Mouse (Mus musculus) myocyte (in vitro differentiated cells): ENCODE data around the gene Ripk1.

Experiments
- CEBPB ChIP-seq: IDR thresholded peaks from 2 replicates; pipeline ENCODE4 v1.6.1; 2011; ENCODE audit warnings: mild to moderate bottlenecking, moderate library complexity; ENCODE audit not compliant: poor library complexity, insufficient read depth, severe bottlenecking
- MAX ChIP-seq: IDR thresholded peaks from one replicate; pipeline ENCODE4 v1.6.1; 2011; ENCODE audit warnings: low read depth, mild to moderate bottlenecking, control low read depth
- MYOG ChIP-seq, 3 experiments: IDR thresholded peaks; one replicate each; pipeline ENCODE4 v1.6.1; 2011; ENCODE audit warnings: control low read depth in 2 of 3, low read depth in 2 of 3, mild to moderate bottlenecking in 2 of 3; ENCODE audit not compliant: insufficient read length in 2 of 3, control insufficient read depth in 1 of 3, insufficient read depth in 1 of 3
- POLR2A ChIP-seq: IDR thresholded peaks from one replicate; pipeline ENCODE4 v1.6.1; 2011; ENCODE audit warnings: low read depth, mild to moderate bottlenecking, control low read depth, moderate library complexity; ENCODE audit not compliant: insufficient read length
- POLR2AphosphoS2 ChIP-seq: IDR thresholded peaks from one replicate; pipeline ENCODE4 v1.6.1; 2011; ENCODE audit warnings: low read depth, control low read depth; ENCODE audit not compliant: insufficient read length
- REST ChIP-seq: IDR thresholded peaks from one replicate; pipeline ENCODE4 v1.6.1; 2011; ENCODE audit warnings: mild to moderate bottlenecking, control low read depth, moderate library complexity; ENCODE audit not compliant: insufficient read depth, insufficient read length
- SRF ChIP-seq: IDR thresholded peaks from one replicate; pipeline ENCODE4 v1.6.1; 2011; ENCODE audit warnings: low read depth; ENCODE audit not compliant: control insufficient read depth, insufficient read length
- TCF12 ChIP-seq: IDR thresholded peaks from one replicate; pipeline ENCODE4 v1.6.1; 2011; ENCODE audit warnings: mild to moderate bottlenecking, control low read depth; ENCODE audit not compliant: poor library complexity, insufficient read depth, severe bottlenecking
- TCF3 ChIP-seq: IDR thresholded peaks from one replicate; pipeline ENCODE4 v1.6.1; 2011; ENCODE audit warnings: low read depth, control low read depth; ENCODE audit not compliant: insufficient read length
- USF1 ChIP-seq: IDR thresholded peaks from one replicate; pipeline ENCODE4 v1.6.1; 2011; ENCODE audit warnings: low read depth, mild to moderate bottlenecking, control low read depth, moderate library complexity

DNA sequence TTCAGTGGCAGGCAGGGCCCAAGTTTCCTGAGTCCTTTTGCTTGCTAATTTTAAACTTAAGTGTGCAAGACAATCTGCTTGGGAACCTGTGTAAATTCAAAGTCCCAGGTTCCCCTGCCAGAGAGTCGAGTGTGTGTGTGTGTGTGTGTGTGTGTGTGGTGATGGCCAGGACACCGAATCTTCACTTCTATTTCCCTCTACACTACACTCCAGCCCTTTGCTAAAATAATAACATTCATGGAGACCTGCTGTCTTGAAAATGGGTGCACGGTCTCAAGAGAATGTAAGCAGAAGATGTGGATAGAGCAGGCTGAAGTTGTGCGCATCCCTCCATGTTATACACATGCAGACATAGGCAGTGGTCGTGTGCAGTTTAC lies 35.9 kb downstream of the Ripk1 start:
- TF ChIP-seq POLR2AphosphoS2: no peak
- TF ChIP-seq POLR2A: no peak
- TF ChIP-seq TCF12: no peak
- no peak for TF ChIP-seq TCF3
- no peak for TF ChIP-seq USF1
- no peak for TF ChIP-seq MAX
- TF ChIP-seq CEBPB: no peak
- TF ChIP-seq MYOG (IDR thresholded peaks at IDR 0.05; ENCODE audit: control insufficient read depth in 1 of 3, insufficient read depth in 1 of 3, insufficient read length in 2 of 3, low read depth in 2 of 3): no peak
- no peak for TF ChIP-seq SRF
- no peak for TF ChIP-seq REST
